In the genomic region with DNA sequence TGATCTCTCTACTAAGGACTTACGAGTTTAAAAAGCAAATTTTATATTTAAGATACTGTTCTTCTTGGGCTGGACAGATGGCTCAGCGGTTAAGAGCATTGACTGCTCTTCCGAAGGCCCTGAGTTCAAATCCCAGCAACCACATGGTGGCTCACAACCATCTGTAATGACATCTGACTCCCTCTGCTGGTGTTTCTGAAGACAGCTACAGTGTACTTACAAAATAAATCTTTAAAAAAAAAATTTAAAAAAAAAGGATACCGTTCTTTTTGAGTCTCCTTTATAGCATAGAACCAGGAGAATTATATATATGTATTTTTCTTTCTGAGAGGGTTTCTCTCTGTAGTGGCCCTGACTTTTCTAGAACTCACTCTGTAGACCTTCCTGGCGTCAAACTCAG, we compare ENCODE assay signal across 22 mouse cellular contexts. TPM values are rescaled to one million over a fixed set of nuclear protein-coding genes. Genes with fewer than 3 reads are reported as not detected.
A peak's percentile ranks its signal among the peaks of the same experiment; 100 is the strongest.
DNase-seq lines count a peak whose midpoint lies in the region; ATAC-seq and TF ChIP-seq lines count a peak whose summit lies in the region.
"Had no signal": no experiment of that assay in that cellular context is flagged by ENCODE, and none has a peak within 500 bp of the region (broad histone marks: within the 10 kb centered on the region; RNA-seq: fewer than 3 reads in every experiment).

No protein-coding gene starts in this region.

- ATAC-seq in intestine, postnatal 0 days: no peak
- no peak for ATAC-seq in intestine, embryonic 15.5 days
- no peak for ATAC-seq in liver, embryonic 14.5 days (ENCODE audit: insufficient read depth)
- no peak for ATAC-seq in liver, embryonic 11.5 days (replicated peaks; ENCODE audit: low FRiP score)
- ATAC-seq in hindbrain, postnatal 0 days: no peak
- ATAC-seq: forebrain, embryonic 15.5 days; hindbrain, embryonic 16.5 days had no signal

- no peak overlapping the region for H3K4me3 ChIP-seq in intestine, postnatal 0 days (ENCODE audit: low read depth, low read length)
- H3K4me3 ChIP-seq in intestine, embryonic 15.5 days (replicated peaks): no peak overlapping the region
- H3K4me3 ChIP-seq in liver, embryonic 14.5 days (ENCODE audit: insufficient read depth in 1 of 2, low read depth in 2 of 2, low read length in 2 of 2): no peak overlapping the region
- H3K4me3 ChIP-seq in liver, embryonic 11.5 days (ENCODE audit: low read depth, low read length): no peak overlapping the region
- H3K4me3 ChIP-seq in CH12.LX (replicated peaks in 1 of 3; ENCODE audit: low read depth in 2 of 3, low read length in 2 of 3, poor library complexity in 1 of 3) (no peak overlapping the region), E14TG2a.4 (replicated peaks; ENCODE audit: low read length) (no peak overlapping the region)
- no peak overlapping the region for H3K4me3 ChIP-seq in hindbrain, postnatal 0 days (ENCODE audit: low read length)
- H3K4me3 ChIP-seq: embryonic facial prominence, embryonic 15.5 days; erythroblast, embryonic 14.5 days; forebrain, embryonic 10.5 days; forebrain, embryonic 15.5 days; hindbrain, embryonic 12.5 days had no signal

- in situ Hi-C loops in CH12.LX (cut with MboI; ENCODE audit: low pct_ligation_motif_present, low pct_unique_long_range_greater_than_20kb, low sequenced_read_pairs): no loop called here

- H3K4me1 ChIP-seq in intestine, postnatal 0 days (replicated peaks; ENCODE audit: control insufficient read depth, insufficient read depth, low read length): no peaks in the 10 kb centered on the region
- no peaks in the 10 kb centered on the region for H3K4me1 ChIP-seq in intestine, embryonic 15.5 days (replicated peaks)
- H3K4me1 ChIP-seq in liver, embryonic 14.5 days (replicated peaks; ENCODE audit: control insufficient read depth in 2 of 2, insufficient read depth in 2 of 2, low read length in 1 of 2): no peaks in the 10 kb centered on the region
- H3K4me1 ChIP-seq in liver, embryonic 11.5 days (replicated peaks; ENCODE audit: control insufficient read depth, insufficient read depth, low read length): no peaks in the 10 kb centered on the region
- no peaks in the 10 kb centered on the region for H3K4me1 ChIP-seq in CH12.LX (ENCODE audit: control insufficient read depth in 1 of 2, insufficient read depth in 2 of 2)
- peaks cover 27% of the 10 kb centered on the region for H3K4me1 ChIP-seq in E14TG2a.4 (replicated peaks; ENCODE audit: low read depth, low read length)
- no peaks in the 10 kb centered on the region for H3K4me1 ChIP-seq in hindbrain, postnatal 0 days (ENCODE audit: insufficient read depth, low read length)
- H3K4me1 ChIP-seq: embryonic facial prominence, embryonic 15.5 days; forebrain, embryonic 10.5 days; forebrain, embryonic 15.5 days; hindbrain, embryonic 12.5 days had no signal

- WGBS in intestine, postnatal 0 days: 95% methylated on average over 5 of the region's 5 CpGs
- 96% methylated on average over 5 of the region's 5 CpGs for WGBS in intestine, embryonic 15.5 days
- WGBS in liver, embryonic 14.5 days (ENCODE audit: insufficient replicate concordance): 87% methylated on average over 5 of the region's 5 CpGs
- WGBS in liver, embryonic 11.5 days: 93% methylated on average over 5 of the region's 5 CpGs
- 96% methylated on average over 5 of the region's 5 CpGs for WGBS in hindbrain, postnatal 0 days

- dilution Hi-C loops in CH12.LX (cut with MboI; ENCODE audit: extremely low pct_ligation_motif_present, extremely low pct_unique_long_range_greater_than_20kb, low sequenced_read_pairs): no loop called here

- H3K9me3 ChIP-seq in intestine, postnatal 0 days (ENCODE audit: control insufficient read depth): no peaks in the 10 kb centered on the region
- H3K9me3 ChIP-seq in intestine, embryonic 15.5 days: no peaks in the 10 kb centered on the region
- no peaks in the 10 kb centered on the region for H3K9me3 ChIP-seq in liver, embryonic 14.5 days (ENCODE audit: control insufficient read depth, low read length)
- H3K9me3 ChIP-seq in liver, embryonic 11.5 days (ENCODE audit: control insufficient read depth, low read length): no peaks in the 10 kb centered on the region
- H3K9me3 ChIP-seq in CH12.LX (replicated peaks; ENCODE audit: low read length) (peaks cover 3% of the 10 kb centered on the region), E14TG2a.4 (ENCODE audit: low read length) (no peaks in the 10 kb centered on the region)
- no peaks in the 10 kb centered on the region for H3K9me3 ChIP-seq in hindbrain, postnatal 0 days (ENCODE audit: low read length)
- H3K9me3 ChIP-seq: embryonic facial prominence, embryonic 15.5 days; forebrain, embryonic 10.5 days; forebrain, embryonic 15.5 days; hindbrain, embryonic 12.5 days had no signal

- no peak overlapping the region for H3K4me2 ChIP-seq in intestine, postnatal 0 days (replicated peaks; ENCODE audit: low read depth)
- no peak overlapping the region for H3K4me2 ChIP-seq in intestine, embryonic 15.5 days (replicated peaks)
- H3K4me2 ChIP-seq in liver, embryonic 14.5 days (ENCODE audit: low read depth): no peak overlapping the region
- H3K4me2 ChIP-seq in liver, embryonic 11.5 days: no peak overlapping the region
- H3K4me2 ChIP-seq in CH12.LX (ENCODE audit: insufficient read depth, low read depth, poor library complexity, severe bottlenecking): no peak overlapping the region
- H3K4me2 ChIP-seq in hindbrain, postnatal 0 days (ENCODE audit: low read depth, low read length): no peak overlapping the region
- H3K4me2 ChIP-seq: embryonic facial prominence, embryonic 15.5 days; forebrain, embryonic 15.5 days; hindbrain, embryonic 12.5 days had no signal

- H3K79me2 ChIP-seq in CH12.LX (replicated peaks; ENCODE audit: control insufficient read depth, extremely low read depth, insufficient read depth, poor library complexity, severe bottlenecking): peaks cover 10% of the 10 kb centered on the region

- peak; percentile 20 for TF ChIP-seq RAD21 in CH12.LX (IDR thresholded peaks at IDR 0.05; ENCODE audit: low read depth, low read length)

- H3K36me3 ChIP-seq in intestine, postnatal 0 days (ENCODE audit: control insufficient read depth, insufficient read depth): peaks cover 80% of the 10 kb centered on the region
- H3K36me3 ChIP-seq in intestine, embryonic 15.5 days: peaks cover 37% of the 10 kb centered on the region
- H3K36me3 ChIP-seq in liver, embryonic 14.5 days (replicated peaks; ENCODE audit: control insufficient read depth, insufficient read depth, low read depth): peaks cover 67% of the 10 kb centered on the region
- H3K36me3 ChIP-seq in liver, embryonic 11.5 days (ENCODE audit: control insufficient read depth, insufficient read depth, low read length): peaks cover 51% of the 10 kb centered on the region
- H3K36me3 ChIP-seq in CH12.LX (replicated peaks in 1 of 2; ENCODE audit: control insufficient read depth in 1 of 2, insufficient read depth in 1 of 2, low read length in 1 of 2) (peaks cover 61 to 93% of the 10 kb centered on the region in 2 experiments), E14TG2a.4 (ENCODE audit: insufficient read depth, low read length) (peaks cover 97% of the 10 kb centered on the region)
- peaks cover 33% of the 10 kb centered on the region for H3K36me3 ChIP-seq in hindbrain, postnatal 0 days (ENCODE audit: insufficient read depth, low read length)

- H3K27me3 ChIP-seq in intestine, postnatal 0 days (replicated peaks; ENCODE audit: control insufficient read depth, insufficient read depth, low read length): no peaks in the 10 kb centered on the region
- H3K27me3 ChIP-seq in intestine, embryonic 15.5 days (replicated peaks): no peaks in the 10 kb centered on the region
- H3K27me3 ChIP-seq in liver, embryonic 14.5 days (ENCODE audit: control insufficient read depth, insufficient read depth, low read length): no peaks in the 10 kb centered on the region
- H3K27me3 ChIP-seq in liver, embryonic 11.5 days (replicated peaks; ENCODE audit: control insufficient read depth, insufficient read depth, low read length): no peaks in the 10 kb centered on the region
- no peaks in the 10 kb centered on the region for H3K27me3 ChIP-seq in CH12.LX (replicated peaks)
- H3K27me3 ChIP-seq in E14TG2a.4 (ENCODE audit: insufficient read depth, low read length): no peaks in the 10 kb centered on the region
- no peaks in the 10 kb centered on the region for H3K27me3 ChIP-seq in hindbrain, postnatal 0 days (ENCODE audit: insufficient read depth, low read length)
- H3K27me3 ChIP-seq: embryonic facial prominence, embryonic 15.5 days; forebrain, embryonic 15.5 days; hindbrain, embryonic 12.5 days had no signal

- TF ChIP-seq EP300 in liver, embryonic 14.5 days (IDR thresholded peaks at IDR 0.05; ENCODE audit: low read depth): no peak
- no peak for TF ChIP-seq EP300 in CH12.LX (IDR thresholded peaks at IDR 0.05; ENCODE audit: low read length)

- TF ChIP-seq POLR2A in CH12.LX (IDR thresholded peaks at IDR 0.05; ENCODE audit: low read depth, low read length): no peak

- DNase-seq in liver, embryonic 14.5 days (ENCODE audit: low read depth in 3 of 3, low spot score in 3 of 3): no peak
- DNase-seq in liver, embryonic 11.5 days (ENCODE audit: low spot score): no peak
- no peak for DNase-seq in CH12.LX (ENCODE audit: extremely low read depth)
- DNase-seq in hindbrain, postnatal 0 days (ENCODE audit: low spot score): no peak
- DNase-seq in lung, postnatal 25 days (ENCODE audit: low spot score): no peak
- DNase-seq: adrenal gland, adult 8-10 months; adrenal gland, postnatal 36 days; cerebellum, adult 2 months; cerebellum, postnatal 14 days; embryo, embryonic 11 days; gastrocnemius, postnatal 14 days; heart, postnatal 10 days; heart, postnatal 4 days had no signal

- no peak overlapping the region for H3K27ac ChIP-seq in intestine, postnatal 0 days (ENCODE audit: low read depth, low read length)
- H3K27ac ChIP-seq in intestine, embryonic 15.5 days: no peak overlapping the region
- no peak overlapping the region for H3K27ac ChIP-seq in liver, embryonic 14.5 days
- no peak overlapping the region for H3K27ac ChIP-seq in liver, embryonic 11.5 days (ENCODE audit: low read depth, low read length)
- H3K27ac ChIP-seq in CH12.LX (ENCODE audit: insufficient read depth, low read depth): no peak overlapping the region
- no peak overlapping the region for H3K27ac ChIP-seq in hindbrain, postnatal 0 days
- H3K27ac ChIP-seq: embryonic facial prominence, embryonic 15.5 days; forebrain, embryonic 10.5 days; forebrain, embryonic 15.5 days; hindbrain, embryonic 12.5 days had no signal

- peak; percentile 17; the same call in 1 of the 2 replicates for TF ChIP-seq CTCF in intestine, postnatal 0 days (IDR thresholded peaks at IDR 0.05; ENCODE audit: low read depth)
- 0 out of 2 replicates have a peak, but pooled peaks have one; percentile 12 for TF ChIP-seq CTCF in liver, embryonic 14.5 days (IDR thresholded peaks at IDR 0.05; ENCODE audit: low read depth)
- TF ChIP-seq CTCF in CH12.LX (conservative IDR thresholded peaks at IDR 0.05 in 1 of 2, IDR thresholded peaks at IDR 0.05 in 1 of 2; ENCODE audit: low read depth in 2 of 2, low read length in 2 of 2) (peak in 1 of 2 experiments; percentile 50; a peak in 2 of 4 replicates), E14TG2a.4 (conservative IDR thresholded peaks at IDR 0.05; ENCODE audit: low read length) (0 out of 2 replicates have a peak, but pooled peaks have one; percentile 7)
- no peak for TF ChIP-seq CTCF in hindbrain, postnatal 0 days (IDR thresholded peaks at IDR 0.05; ENCODE audit: low read depth)

- H3K9ac ChIP-seq in intestine, postnatal 0 days (ENCODE audit: low read depth, low read length): no peak overlapping the region
- no peak overlapping the region for H3K9ac ChIP-seq in intestine, embryonic 15.5 days
- H3K9ac ChIP-seq in liver, embryonic 14.5 days (replicated peaks): no peak overlapping the region
- H3K9ac ChIP-seq in liver, embryonic 11.5 days (ENCODE audit: low read depth, low read length): no peak overlapping the region
- H3K9ac ChIP-seq in CH12.LX (ENCODE audit: insufficient read depth, low read depth): no peak overlapping the region
- no peak overlapping the region for H3K9ac ChIP-seq in hindbrain, postnatal 0 days (replicated peaks; ENCODE audit: low read length)
- H3K9ac ChIP-seq: embryonic facial prominence, embryonic 15.5 days; forebrain, embryonic 15.5 days; hindbrain, embryonic 12.5 days had no signal

RNA-seq across cellular contexts. Expression of a gene that starts 21.5 kb away (rescaled TPM):
- polyA plus RNA-seq in intestine, postnatal 0 days (2015; fragmentation: Nextera tagmentation; extraction: Ambion mirVana): 64.8 and 64.9 TPM in 2 replicates
- polyA plus RNA-seq in intestine, embryonic 15.5 days (2015; fragmentation: Nextera tagmentation; extraction: Ambion mirVana): 105 and 109 TPM in 2 replicates
- polyA plus RNA-seq in liver, embryonic 14.5 days (2012; rRNA removed): 15.0 and 20.1 TPM in 2 replicates
- polyA plus RNA-seq in liver, embryonic 14.5 days (2014; fragmentation: Nextera tagmentation; extraction: Ambion mirVana): 24.5 and 27.7 TPM in 2 replicates
- polyA plus RNA-seq in liver, embryonic 11.5 days (2014; fragmentation: Nextera tagmentation; extraction: Ambion mirVana): 70.4 and 71.1 TPM in 2 replicates
- total RNA-seq in CH12.LX (2012; rRNA removed) (37.8 and 42.2 TPM in 2 replicates), CH12.LX (2014; rRNA removed) (39.9 and 44.3 TPM in 2 replicates)
- 44.6 and 46.1 TPM in 2 replicates for polyA plus RNA-seq in CH12.LX (2012; ENCODE audit: insufficient read length, low read depth)
- total RNA-seq in hindbrain, postnatal 0 days (2014; rRNA removed): 83.3 and 111 TPM in 2 replicates
- 82.3 and 82.5 TPM in 2 replicates for polyA plus RNA-seq in hindbrain, postnatal 0 days (2015; fragmentation: Nextera tagmentation; extraction: Ambion mirVana)

RNA-seq across cellular contexts. Expression of a gene that starts 32.1 kb away (rescaled TPM):
- 365 and 373 TPM in 2 replicates for polyA plus RNA-seq in intestine, postnatal 0 days (2015; fragmentation: Nextera tagmentation; extraction: Ambion mirVana)
- 735 and 846 TPM in 2 replicates for polyA plus RNA-seq in intestine, embryonic 15.5 days (2015; fragmentation: Nextera tagmentation; extraction: Ambion mirVana)
- 127 and 175 TPM in 2 replicates for polyA plus RNA-seq in liver, embryonic 14.5 days (2012; rRNA removed)
- 231 and 245 TPM in 2 replicates for polyA plus RNA-seq in liver, embryonic 14.5 days (2014; fragmentation: Nextera tagmentation; extraction: Ambion mirVana)
- 710 and 755 TPM in 2 replicates for polyA plus RNA-seq in liver, embryonic 11.5 days (2014; fragmentation: Nextera tagmentation; extraction: Ambion mirVana)
- total RNA-seq in CH12.LX (2012; rRNA removed): 348 and 421 TPM in 2 replicates
- total RNA-seq in CH12.LX (2014; rRNA removed): 129 and 130 TPM in 2 replicates
- polyA plus RNA-seq in CH12.LX (2012; ENCODE audit: insufficient read length, low read depth): 1,436 and 1,665 TPM in 2 replicates
- total RNA-seq in hindbrain, postnatal 0 days (2014; rRNA removed): 181 and 188 TPM in 2 replicates
- polyA plus RNA-seq in hindbrain, postnatal 0 days (2015; fragmentation: Nextera tagmentation; extraction: Ambion mirVana): 1,457 and 1,531 TPM in 2 replicates

RNA-seq across cellular contexts. Expression of a gene that starts 50.3 kb away (rescaled TPM):
- 27.7 and 28.3 TPM in 2 replicates for polyA plus RNA-seq in intestine, postnatal 0 days (2015; fragmentation: Nextera tagmentation; extraction: Ambion mirVana)
- 48.6 and 50.0 TPM in 2 replicates for polyA plus RNA-seq in intestine, embryonic 15.5 days (2015; fragmentation: Nextera tagmentation; extraction: Ambion mirVana)
- polyA plus RNA-seq in liver, embryonic 14.5 days (2012; rRNA removed): 12.8 and 14.4 TPM in 2 replicates
- polyA plus RNA-seq in liver, embryonic 14.5 days (2014; fragmentation: Nextera tagmentation; extraction: Ambion mirVana): 12.6 and 16.3 TPM in 2 replicates
- polyA plus RNA-seq in liver, embryonic 11.5 days (2014; fragmentation: Nextera tagmentation; extraction: Ambion mirVana): 37.4 and 41.9 TPM in 2 replicates
- 41.1 and 47.3 TPM in 2 replicates for total RNA-seq in CH12.LX (2012; rRNA removed)
- total RNA-seq in CH12.LX (2014; rRNA removed): 21.9 and 24.8 TPM in 2 replicates
- polyA plus RNA-seq in CH12.LX (2012; ENCODE audit: insufficient read length, low read depth): 46.6 and 52.0 TPM in 2 replicates
- 20.5 and 22.4 TPM in 2 replicates for total RNA-seq in hindbrain, postnatal 0 days (2014; rRNA removed)
- polyA plus RNA-seq in hindbrain, postnatal 0 days (2015; fragmentation: Nextera tagmentation; extraction: Ambion mirVana): 9.3 and 9.5 TPM in 2 replicates
